Mouse (Mus musculus) cerebellum, adult 2 months (tissue): ENCODE results near the gene Mss51.

Experiments used
- CTCF ChIP-seq: fragments of 200-500 bp; IDR thresholded peaks from 2 replicates; pipeline ENCODE4 v1.5.1; 2011; ENCODE audit warnings: low read depth, mild to moderate bottlenecking, control low read depth, low read length, moderate library complexity, borderline replicate concordance; ENCODE audit not compliant: insufficient read depth
- POLR2A ChIP-seq: fragments of 200-500 bp; IDR thresholded peaks from 2 replicates; pipeline ENCODE4 v1.6.1; 2011; ENCODE audit warnings: low read length, control low read depth, borderline replicate concordance; ENCODE audit not compliant: insufficient read depth

GRCm38 (mm10) chr14:20451765-20452331 is 44.9 kb downstream of the Mss51 start, which contains the start of gene Cfap70:
- TF ChIP-seq POLR2A (no peak), CTCF (no peak)
